Mouse (Mus musculus): ENCODE measurements around the gene Baz2a.

Gene Baz2a

DNA sequence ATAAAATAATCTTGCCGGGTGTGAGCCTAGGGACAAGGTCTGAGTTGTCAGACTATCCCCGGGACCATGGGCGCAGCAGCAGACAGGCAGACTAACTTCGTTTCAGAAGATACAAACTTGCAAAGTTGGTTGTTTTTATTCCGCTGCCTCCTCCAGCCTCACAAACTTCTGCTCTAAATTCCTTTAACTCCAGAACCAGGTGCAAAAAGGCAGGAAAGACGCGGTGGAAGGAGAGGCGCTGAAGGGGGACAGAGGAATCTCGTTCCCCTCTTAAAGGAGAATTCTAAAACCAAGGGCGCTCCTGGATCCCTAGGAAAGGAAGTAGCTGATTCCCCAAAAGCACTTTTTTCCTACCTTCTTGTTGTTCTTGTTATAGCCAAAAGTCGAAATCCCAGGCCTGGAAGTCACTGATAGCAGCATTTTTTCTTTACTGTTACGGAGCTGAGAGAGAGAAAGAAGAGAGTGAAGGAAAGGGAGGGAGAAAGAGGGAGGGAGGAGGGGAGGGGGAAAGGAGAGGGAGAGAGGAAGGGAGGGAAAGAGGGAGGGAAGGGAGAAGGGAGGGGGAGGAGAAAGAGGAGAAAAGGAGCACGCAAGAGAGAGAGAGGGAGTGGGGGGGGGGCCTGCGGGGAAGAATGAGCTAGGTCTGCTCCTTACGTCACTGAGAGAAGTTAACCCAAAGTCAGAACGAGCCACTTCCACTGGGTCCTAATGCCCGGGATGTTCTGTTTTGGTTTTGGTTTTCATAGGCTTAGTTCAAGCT lies 84.8 kb downstream of the Baz2a start:
- DNase-seq (ENCODE audit: low read depth in 2 of 2, low spot score in 2 of 2) = peak; percentile 24 to 70

DNA sequence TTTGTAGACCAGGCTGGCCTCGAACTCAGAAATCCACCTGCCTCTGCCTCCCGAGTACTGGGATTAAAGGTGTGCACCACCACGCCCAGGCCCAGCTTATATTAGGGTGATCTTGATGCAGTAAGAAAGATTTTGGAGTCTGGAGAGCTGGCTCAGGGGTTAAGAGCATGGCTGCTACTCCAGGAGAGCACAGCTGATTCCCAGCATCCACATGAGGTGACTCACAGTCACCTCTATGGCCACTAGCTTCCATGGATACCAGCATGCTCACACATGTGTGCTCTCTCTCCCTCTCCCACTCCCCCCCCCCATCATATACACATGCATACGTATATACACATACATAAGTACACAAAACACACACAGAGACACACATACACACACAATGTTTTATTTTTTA lies 85.9 kb downstream of the Baz2a start:
- DNase-seq (ENCODE audit: low read depth in 2 of 2, low spot score in 2 of 2) = no peak

Data from CD8-positive naive resting alpha-beta T cell, adult 2 months (primary cell).